Mouse (Mus musculus) c-Kit-positive CD71-positive TER-119-positive erythroid progenitor cells, embryonic 14.5 days (primary cell): ENCODE results near the gene Atp10a.

Experiments used
- DNase-seq: peaks from one replicate; pipeline ENCODE4 v3.0.0-alpha.2; 2013; ENCODE audit warnings: low spot score

Atp10a gene

GRCm38 (mm10) chr7:58655866-58656265 lies at the start of gene Atp10a:
Atp10a (plus strand) TSS chr7:58656166.
- no peak for DNase-seq

- DNase-seq, result no peak
Observed at GRCm38 (mm10) chr7:58618048-58618447, 37.9 kb upstream of the Atp10a start.

- no peak for DNase-seq
Observed at GRCm38 (mm10) chr7:58626305-58627155, 29.4 kb upstream of the Atp10a start.

GRCm38 (mm10) chr7:58627381-58627780 lies 28.6 kb upstream of the Atp10a start:
- DNase-seq, result no peak

GRCm38 (mm10) chr7:58629233-58629632 lies 26.7 kb upstream of the Atp10a start:
- DNase-seq, result no peak

- no peak for DNase-seq
Observed at GRCm38 (mm10) chr7:58633683-58634082, 22.3 kb upstream of the Atp10a start.

- no peak for DNase-seq
Observed at GRCm38 (mm10) chr7:58639676-58640075, 16.3 kb upstream of the Atp10a start.

- DNase-seq, result no peak
Observed at GRCm38 (mm10) chr7:58640456-58640855, 15.5 kb upstream of the Atp10a start.

GRCm38 (mm10) chr7:58641916-58642315 lies 14.1 kb upstream of the Atp10a start:
- DNase-seq, result no peak

GRCm38 (mm10) chr7:58647404-58647803 lies 8.6 kb upstream of the Atp10a start:
- no peak for DNase-seq

- DNase-seq, result no peak
Observed at GRCm38 (mm10) chr7:58657913-58658789, 2.2 kb downstream of the Atp10a start.

GRCm38 (mm10) chr7:58658790-58659405 lies 2.9 kb downstream of the Atp10a start:
- no peak for DNase-seq

- no peak for DNase-seq
Observed at GRCm38 (mm10) chr7:58660046-58660445, 4.1 kb downstream of the Atp10a start.

- DNase-seq, result no peak
Observed at GRCm38 (mm10) chr7:58660665-58661064, 4.7 kb downstream of the Atp10a start.

GRCm38 (mm10) chr7:58661076-58661475 lies 5.1 kb downstream of the Atp10a start:
- DNase-seq, result no peak

- DNase-seq, result no peak
Observed at GRCm38 (mm10) chr7:58668617-58669016, 12.7 kb downstream of the Atp10a start.

- DNase-seq, result no peak
Observed at GRCm38 (mm10) chr7:58676075-58676474, 20.1 kb downstream of the Atp10a start.

GRCm38 (mm10) chr7:58677111-58677805 lies 21.3 kb downstream of the Atp10a start:
- no peak for DNase-seq

- DNase-seq, result no peak
Observed at GRCm38 (mm10) chr7:58685967-58686366, 30.0 kb downstream of the Atp10a start.

GRCm38 (mm10) chr7:58686573-58686972 lies 30.6 kb downstream of the Atp10a start:
- no peak for DNase-seq

GRCm38 (mm10) chr7:58686997-58687396 lies 31.0 kb downstream of the Atp10a start:
- DNase-seq, result no peak
